Mouse (Mus musculus): ENCODE data around the gene Bcan.

Gene Bcan

GRCm38 (mm10) chr3:87944838-87945600, 55.0 kb downstream of the Bcan start:
- no peak for DNase-seq (ENCODE audit: low read depth, low spot score)

GRCm38 (mm10) chr3:87943586-87943985, 56.4 kb downstream of the Bcan start:
- DNase-seq (ENCODE audit: low read depth, low spot score): no peak

DNA sequence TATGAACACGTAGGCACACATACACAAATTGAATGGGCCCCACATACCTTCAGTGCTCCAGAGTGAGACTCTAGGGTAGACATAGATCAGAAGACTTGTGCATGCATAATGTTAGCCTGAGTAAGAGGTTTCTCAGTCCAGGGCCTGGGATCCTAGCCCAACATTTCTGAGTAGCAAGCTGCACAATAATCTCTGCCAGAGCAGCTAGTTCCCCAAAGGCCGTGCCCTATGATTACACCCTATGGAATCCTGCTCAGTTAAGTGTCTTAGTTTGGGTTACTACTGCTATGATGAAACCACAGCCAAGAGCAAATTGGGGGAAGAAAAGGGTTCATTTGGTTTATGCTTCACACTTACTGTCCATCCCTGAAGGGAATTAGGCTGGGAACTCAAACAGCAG, 57.6 kb downstream of the Bcan start:
- no peak for DNase-seq (ENCODE audit: low read depth, low spot score)

DNA sequence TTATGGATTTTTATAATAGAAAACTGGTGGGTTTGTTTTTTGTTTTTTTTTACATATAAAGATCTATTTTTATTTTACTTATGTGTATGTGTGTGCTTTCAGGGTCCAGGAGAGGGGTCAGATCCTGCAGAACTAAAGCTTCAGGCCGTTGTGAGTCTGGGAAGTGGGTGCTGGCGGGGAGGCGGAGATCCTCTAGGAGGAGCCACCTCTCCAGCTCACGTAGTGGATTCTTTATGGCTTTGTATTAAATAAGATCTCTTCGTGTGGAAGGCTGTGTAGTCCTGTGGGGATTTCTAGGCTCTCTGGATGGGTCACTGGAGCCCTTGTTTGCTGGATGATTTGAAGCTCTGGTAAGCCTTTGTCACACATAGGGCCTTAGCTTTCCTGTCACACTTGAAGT, 59.4 kb downstream of the Bcan start:
- DNase-seq (ENCODE audit: low read depth, low spot score): no peak
